In the genomic region with DNA sequence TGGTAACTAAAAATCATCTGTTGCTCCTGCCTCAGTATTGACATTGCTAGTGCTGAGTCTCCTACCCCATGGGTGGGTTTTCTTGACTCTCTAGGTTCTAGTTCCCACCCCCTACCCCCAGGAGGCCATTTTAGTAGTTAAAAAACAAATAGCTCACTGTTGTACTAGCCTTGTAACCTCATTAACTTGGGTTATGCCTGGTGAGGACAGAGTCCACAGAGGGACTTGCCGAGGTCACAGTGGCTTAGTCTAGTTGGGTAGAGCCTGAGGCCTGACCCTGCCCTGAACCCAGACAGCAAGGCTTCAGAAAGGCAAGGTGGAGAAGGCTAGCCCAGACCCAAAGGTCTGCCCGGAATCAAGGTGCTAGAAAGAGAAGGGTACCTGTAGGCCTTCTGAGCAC, we compare ENCODE assay signal across 27 mouse cellular contexts. TPM values are rescaled to one million over a fixed set of nuclear protein-coding genes. Genes with fewer than 3 reads are reported as not detected.
DNase-seq lines count a peak whose midpoint lies in the region; ATAC-seq and TF ChIP-seq lines count a peak whose summit lies in the region.
"Had no signal": no experiment of that assay in that cellular context is flagged by ENCODE, and none has a peak within 500 bp of the region (broad histone marks: within the 10 kb centered on the region; RNA-seq: fewer than 3 reads in every experiment).

No protein-coding gene starts in this region.

- H3K9me3 ChIP-seq in kidney, embryonic 14.5 days (ENCODE audit: control insufficient read depth, low read length) = no peaks in the 10 kb centered on the region
- no peaks in the 10 kb centered on the region for H3K9me3 ChIP-seq in liver, embryonic 13.5 days (replicated peaks)
- H3K9me3 ChIP-seq in stomach, postnatal 0 days (ENCODE audit: control insufficient read depth, low read length) = no peaks in the 10 kb centered on the region
- H3K9me3 ChIP-seq: G1E; intestine, embryonic 15.5 days; midbrain, embryonic 15.5 days; neural tube, embryonic 12.5 days had no signal

- H3K9ac ChIP-seq in kidney, embryonic 14.5 days (ENCODE audit: low read depth, low read length) = no peak overlapping the region
- H3K9ac ChIP-seq in liver, embryonic 13.5 days = no peak overlapping the region
- H3K9ac ChIP-seq in stomach, postnatal 0 days (ENCODE audit: low read length) = no peak overlapping the region
- H3K9ac ChIP-seq: forebrain, postnatal 0 days; hindbrain, embryonic 14.5 days; intestine, embryonic 15.5 days; lung, embryonic 14.5 days; midbrain, embryonic 15.5 days; neural tube, embryonic 12.5 days had no signal

- ATAC-seq in kidney, embryonic 14.5 days (ENCODE audit: low FRiP score, low TSS enrichment) = no peak
- no peak for ATAC-seq in liver, embryonic 13.5 days (ENCODE audit: low read depth)
- no peak for ATAC-seq in stomach, postnatal 0 days (ENCODE audit: low FRiP score, low TSS enrichment)
- ATAC-seq: forebrain, postnatal 0 days; intestine, embryonic 15.5 days; midbrain, embryonic 15.5 days; Patski had no signal

- 92% methylated on average over 2 of the region's 2 CpGs for WGBS in kidney, embryonic 14.5 days
- 79% methylated on average over 2 of the region's 2 CpGs for WGBS in liver, embryonic 13.5 days (ENCODE audit: insufficient replicate concordance)
- WGBS in stomach, postnatal 0 days = 78% methylated on average over 2 of the region's 2 CpGs

- no peak for TF ChIP-seq CTCF in left cerebral cortex, adult 2 months (IDR thresholded peaks at IDR 0.05)
- TF ChIP-seq CTCF in stomach, postnatal 0 days (IDR thresholded peaks at IDR 0.05; ENCODE audit: low read depth) = no peak

- DNase-seq in kidney, adult 18-20 months = peak; percentile 45
- no peak for DNase-seq in left cerebral cortex, adult 2 months (ENCODE audit: extremely low spot score in 1 of 2, low spot score in 2 of 2)
- no peak for DNase-seq in left cerebral cortex, postnatal 4 days
- no peak for DNase-seq in liver, embryonic 13.5 days
- DNase-seq in stomach, postnatal 0 days (ENCODE audit: low spot score) = no peak
- DNase-seq in frontal cortex, adult 2 months (ENCODE audit: extremely low spot score in 1 of 2, low spot score in 1 of 2) = no peak
- DNase-seq: B cell, adult 2 months; cerebellum, adult 11-12 months; cerebellum, postnatal 10 days; forebrain, postnatal 0 days; heart, postnatal 4 days; lung, embryonic 14.5 days; lung, postnatal 36 days; thymus, postnatal 25 days had no signal

- H3K27ac ChIP-seq in kidney, embryonic 14.5 days (ENCODE audit: low read depth, low read length) = no peak overlapping the region
- H3K27ac ChIP-seq in left cerebral cortex, adult 2 months = peak overlapping the region; percentile 32; the same call in 1 of the 2 replicates
- H3K27ac ChIP-seq in liver, embryonic 13.5 days = 0 out of 2 replicates have a peak overlapping the region, but pooled peaks have one; percentile 18
- peak overlapping the region; percentile 30; the same call in 1 of the 2 replicates for H3K27ac ChIP-seq in stomach, postnatal 0 days (replicated peaks)
- H3K27ac ChIP-seq: hindbrain, embryonic 14.5 days; intestine, embryonic 15.5 days; midbrain, embryonic 15.5 days; neural tube, embryonic 12.5 days had no signal

- intact Hi-C loops in left cerebral cortex, adult 2 months (cut with DNase I) = no loop called here
- intact Hi-C loops in left cerebral cortex, postnatal 4 days (cut with DNase I) = no loop called here

- TF ChIP-seq EP300 in stomach, postnatal 0 days (optimal IDR thresholded peaks at IDR 0.05) = no peak

- peaks cover 7% of the 10 kb centered on the region; the same call in 1 of the 2 replicates for H3K4me1 ChIP-seq in kidney, embryonic 14.5 days (ENCODE audit: control insufficient read depth, insufficient read depth, low read length)
- peaks cover 79% of the 10 kb centered on the region for H3K4me1 ChIP-seq in liver, embryonic 13.5 days (replicated peaks)
- 0 out of 2 replicates have a peak, but pooled peaks cover 4% of the 10 kb centered on the region for H3K4me1 ChIP-seq in stomach, postnatal 0 days (replicated peaks; ENCODE audit: control insufficient read depth, insufficient read depth)

- no peak overlapping the region for H3K4me3 ChIP-seq in kidney, embryonic 14.5 days (ENCODE audit: low read length)
- H3K4me3 ChIP-seq in left cerebral cortex, adult 2 months = no peak overlapping the region
- H3K4me3 ChIP-seq in liver, embryonic 13.5 days (replicated peaks) = no peak overlapping the region
- no peak overlapping the region for H3K4me3 ChIP-seq in stomach, postnatal 0 days (ENCODE audit: low read depth, low read length)
- H3K4me3 ChIP-seq: intestine, embryonic 15.5 days; midbrain, embryonic 15.5 days; neural tube, embryonic 12.5 days had no signal

- peaks cover 46% of the 10 kb centered on the region for H3K36me3 ChIP-seq in kidney, embryonic 14.5 days (ENCODE audit: control insufficient read depth, insufficient read depth, low read length)
- peaks cover 69% of the 10 kb centered on the region for H3K36me3 ChIP-seq in liver, embryonic 13.5 days
- peaks cover 17% of the 10 kb centered on the region for H3K36me3 ChIP-seq in stomach, postnatal 0 days (ENCODE audit: control insufficient read depth, insufficient read depth, low read length)

- H3K27me3 ChIP-seq in kidney, embryonic 14.5 days (ENCODE audit: control insufficient read depth, insufficient read depth, low read length) = no peaks in the 10 kb centered on the region
- H3K27me3 ChIP-seq in liver, embryonic 13.5 days = no peaks in the 10 kb centered on the region
- H3K27me3 ChIP-seq in stomach, postnatal 0 days (ENCODE audit: control insufficient read depth, insufficient read depth, low read length) = no peaks in the 10 kb centered on the region
- H3K27me3 ChIP-seq: CH12.LX; intestine, embryonic 15.5 days; midbrain, embryonic 15.5 days; neural tube, embryonic 12.5 days; Patski had no signal

- H3K4me2 ChIP-seq in kidney, embryonic 14.5 days (replicated peaks; ENCODE audit: low read depth, low read length) = no peak overlapping the region
- no peak overlapping the region for H3K4me2 ChIP-seq in liver, embryonic 13.5 days
- no peak overlapping the region for H3K4me2 ChIP-seq in stomach, postnatal 0 days (replicated peaks; ENCODE audit: low read depth)
- H3K4me2 ChIP-seq: hindbrain, embryonic 14.5 days; intestine, embryonic 15.5 days; lung, embryonic 14.5 days; midbrain, embryonic 15.5 days; neural tube, embryonic 12.5 days had no signal

RNA-seq across cellular contexts. Expression of gene Pttg1ip, which starts 6.5 kb away (rescaled TPM):
- polyA plus RNA-seq in kidney, embryonic 14.5 days (2014; fragmentation: Nextera tagmentation; extraction: Ambion mirVana) = 104 and 144 TPM in 2 replicates
- 10 to 100 TPM; 71.6 to 77.6 TPM for total RNA-seq in left cerebral cortex, adult 2 months (2021)
- 10 to 100 TPM; 54.7 to 62.7 TPM for total RNA-seq in left cerebral cortex, postnatal 4 days (2021)
- 64.1 and 73.2 TPM in 2 replicates for polyA plus RNA-seq in liver, embryonic 13.5 days (2015; fragmentation: Nextera tagmentation; extraction: Ambion mirVana)
- polyA plus RNA-seq in stomach, postnatal 0 days (2015; fragmentation: Nextera tagmentation; extraction: Ambion mirVana) = 278 and 317 TPM in 2 replicates
- 125 and 132 TPM in 2 replicates for polyA plus RNA-seq in frontal cortex, adult 2 months (2012; rRNA removed)

RNA-seq across cellular contexts. Expression of gene Sumo3, which starts 17.9 kb away (rescaled TPM):
- polyA plus RNA-seq in kidney, embryonic 14.5 days (2014; fragmentation: Nextera tagmentation; extraction: Ambion mirVana) = 253 and 294 TPM in 2 replicates
- total RNA-seq in left cerebral cortex, adult 2 months (2021) = 100 to 1,000 TPM; 142 to 156 TPM
- total RNA-seq in left cerebral cortex, postnatal 4 days (2021) = 100 to 1,000 TPM; 175 to 189 TPM
- 118 and 127 TPM in 2 replicates for polyA plus RNA-seq in liver, embryonic 13.5 days (2015; fragmentation: Nextera tagmentation; extraction: Ambion mirVana)
- 232 and 239 TPM in 2 replicates for polyA plus RNA-seq in stomach, postnatal 0 days (2015; fragmentation: Nextera tagmentation; extraction: Ambion mirVana)
- 358 and 364 TPM in 2 replicates for polyA plus RNA-seq in frontal cortex, adult 2 months (2012; rRNA removed)

RNA-seq across cellular contexts. Expression of gene Gm49325, which starts 18.0 kb away (rescaled TPM):
- 1.2 and 1.8 TPM in 2 replicates for polyA plus RNA-seq in kidney, embryonic 14.5 days (2014; fragmentation: Nextera tagmentation; extraction: Ambion mirVana)
- 1 to 10 TPM; 2.0 to 5.3 TPM for total RNA-seq in left cerebral cortex, adult 2 months (2021)
- 10 to 100 TPM in 1 of 2 experiments, not detected in 1; 21.0 TPM for total RNA-seq in left cerebral cortex, postnatal 4 days (2021)
- polyA plus RNA-seq in liver, embryonic 13.5 days (2015; fragmentation: Nextera tagmentation; extraction: Ambion mirVana) = 1.1 and 5.3 TPM in 2 replicates
- polyA plus RNA-seq in stomach, postnatal 0 days (2015; fragmentation: Nextera tagmentation; extraction: Ambion mirVana) = 12.6 and 17.3 TPM in 2 replicates
- polyA plus RNA-seq in frontal cortex, adult 2 months (2012; rRNA removed) = 15.9 and 23.0 TPM in 2 replicates
- total RNA-seq: forebrain, postnatal 0 days; G1E had no signal
- polyA plus RNA-seq: adrenal gland, adult 2 months; cortical plate, adult 2 months; forebrain, embryonic 11.5 days; G1E; gonadal fat pad, adult 2 months; midbrain, embryonic 15.5 days; stomach, embryonic 14.5 days had no signal

RNA-seq across cellular contexts. Expression of gene Ube2g2, which starts 34.0 kb away (rescaled TPM):
- 41.3 and 51.8 TPM in 2 replicates for polyA plus RNA-seq in kidney, embryonic 14.5 days (2014; fragmentation: Nextera tagmentation; extraction: Ambion mirVana)
- total RNA-seq in left cerebral cortex, adult 2 months (2021) = 10 to 100 TPM; 47.4 to 48.0 TPM
- total RNA-seq in left cerebral cortex, postnatal 4 days (2021) = 10 to 100 TPM; 45.1 to 47.6 TPM
- polyA plus RNA-seq in liver, embryonic 13.5 days (2015; fragmentation: Nextera tagmentation; extraction: Ambion mirVana) = 47.2 and 50.1 TPM in 2 replicates
- polyA plus RNA-seq in stomach, postnatal 0 days (2015; fragmentation: Nextera tagmentation; extraction: Ambion mirVana) = 53.8 and 54.5 TPM in 2 replicates
- polyA plus RNA-seq in frontal cortex, adult 2 months (2012; rRNA removed) = 47.9 and 51.8 TPM in 2 replicates

RNA-seq across cellular contexts. Expression of gene Itgb2, which starts 58.0 kb away (rescaled TPM):
- 1.1 and 1.3 TPM in 2 replicates for polyA plus RNA-seq in kidney, embryonic 14.5 days (2014; fragmentation: Nextera tagmentation; extraction: Ambion mirVana)
- 1 to 10 TPM; 3.0 to 3.5 TPM for total RNA-seq in left cerebral cortex, adult 2 months (2021)
- total RNA-seq in left cerebral cortex, postnatal 4 days (2021) = 1 to 10 TPM; 1.7 to 2.2 TPM
- 10.3 and 10.7 TPM in 2 replicates for polyA plus RNA-seq in liver, embryonic 13.5 days (2015; fragmentation: Nextera tagmentation; extraction: Ambion mirVana)
- polyA plus RNA-seq in stomach, postnatal 0 days (2015; fragmentation: Nextera tagmentation; extraction: Ambion mirVana) = 1.3 TPM in 2 replicates
- 4.5 and 6.8 TPM in 2 replicates for polyA plus RNA-seq in frontal cortex, adult 2 months (2012; rRNA removed)
